In genomic region chr13:6648669-6649233, GRCm38 (mm10) we compare ENCODE assay signal across 8 mouse cellular contexts. TPM values are rescaled to one million over a fixed set of nuclear protein-coding genes. Genes with fewer than 3 reads are reported as not detected.
DNase-seq lines count a peak whose midpoint lies in the region; ATAC-seq and TF ChIP-seq lines count a peak whose summit lies in the region.

Gene Pfkp (minus strand): TSS chr13:6648777.

- peak within 1 kb of the TSS; percentile 85 for H3K27ac ChIP-seq in cortical plate, adult 2 months (ENCODE audit: insufficient read depth, low read length)

- peak; percentile 96 for TF ChIP-seq POLR2A in cortical plate, adult 2 months (IDR thresholded peaks at IDR 0.05; ENCODE audit: extremely low read depth, insufficient read depth, low read length)

- H3K4me1 ChIP-seq in cortical plate, adult 2 months (ENCODE audit: control insufficient read depth, insufficient read depth, low read length), result peaks cover 3% of the 10 kb centered on the region

- DNase-seq in gastrocnemius, postnatal 10 days, result peak; percentile 91
- DNase-seq in induced T-regulatory cell, adult 2 months (ENCODE audit: low read depth), result peak; percentile 95
- peak; percentile 89 to 95 for DNase-seq in left cerebral cortex, adult 9 months (ENCODE audit: low spot score in 2 of 2)
- DNase-seq in right cerebral cortex, postnatal 14 days, result peak; percentile 96
- DNase-seq in urinary bladder, postnatal 36 days (ENCODE audit: low spot score in 2 of 2), result peak; percentile 82 to 86

- H3K4me3 ChIP-seq in cortical plate, adult 2 months (ENCODE audit: insufficient read depth, low read length), result peak within 1 kb of the TSS; percentile 97

- TF ChIP-seq CTCF in cortical plate, adult 2 months (IDR thresholded peaks at IDR 0.05; ENCODE audit: extremely low read depth, insufficient read depth, low read length), result no peak

- peak; percentile 60 for ATAC-seq in activated CD4-positive, CD25-positive, alpha-beta regulatory T cell, adult 4 months
- ATAC-seq in megakaryocyte progenitor cell, adult 5-6 weeks (replicated peaks; ENCODE audit: poor library complexity), result peak; percentile 78

RNA-seq across cellular contexts. Expression of gene Pfkp, which starts in this region (rescaled TPM):
- polyA plus RNA-seq in activated CD4-positive, CD25-positive, alpha-beta regulatory T cell, adult 4 months (2017; shearing (Covaris generic)), result 100 to 1,000 TPM; 111 to 120 TPM
- 225 and 240 TPM in 2 replicates for polyA plus RNA-seq in cortical plate, adult 2 months (2012; rRNA removed)
- 1 to 10 TPM; 8.1 to 9.9 TPM for total RNA-seq in gastrocnemius, postnatal 10 days (2021)
- total RNA-seq in megakaryocyte progenitor cell, adult 5-6 weeks (2015), result 45.2 and 49.0 TPM in 2 replicates
- 98.1 and 99.4 TPM in 2 replicates for total RNA-seq in megakaryocyte progenitor cell, adult 5-6 weeks (2017)

Comparison
In these comparisons a context has a peak if more than half of its experiments do, and no peak if none do; other contexts are left out.
1. Peak in every context shown above with its lines: DNase-seq, ATAC-seq, H3K4me3 ChIP-seq and H3K27ac ChIP-seq.
2. RNA of gene Pfkp (total RNA-seq): 45.2 to 99.4 TPM in megakaryocyte progenitor cell, adult 5-6 weeks; 8.1 to 9.9 TPM in gastrocnemius, postnatal 10 days; every median in the first group is over 4 times any median in the second.